ENCODE assay signal across 8 mouse cellular contexts in the genomic region with DNA sequence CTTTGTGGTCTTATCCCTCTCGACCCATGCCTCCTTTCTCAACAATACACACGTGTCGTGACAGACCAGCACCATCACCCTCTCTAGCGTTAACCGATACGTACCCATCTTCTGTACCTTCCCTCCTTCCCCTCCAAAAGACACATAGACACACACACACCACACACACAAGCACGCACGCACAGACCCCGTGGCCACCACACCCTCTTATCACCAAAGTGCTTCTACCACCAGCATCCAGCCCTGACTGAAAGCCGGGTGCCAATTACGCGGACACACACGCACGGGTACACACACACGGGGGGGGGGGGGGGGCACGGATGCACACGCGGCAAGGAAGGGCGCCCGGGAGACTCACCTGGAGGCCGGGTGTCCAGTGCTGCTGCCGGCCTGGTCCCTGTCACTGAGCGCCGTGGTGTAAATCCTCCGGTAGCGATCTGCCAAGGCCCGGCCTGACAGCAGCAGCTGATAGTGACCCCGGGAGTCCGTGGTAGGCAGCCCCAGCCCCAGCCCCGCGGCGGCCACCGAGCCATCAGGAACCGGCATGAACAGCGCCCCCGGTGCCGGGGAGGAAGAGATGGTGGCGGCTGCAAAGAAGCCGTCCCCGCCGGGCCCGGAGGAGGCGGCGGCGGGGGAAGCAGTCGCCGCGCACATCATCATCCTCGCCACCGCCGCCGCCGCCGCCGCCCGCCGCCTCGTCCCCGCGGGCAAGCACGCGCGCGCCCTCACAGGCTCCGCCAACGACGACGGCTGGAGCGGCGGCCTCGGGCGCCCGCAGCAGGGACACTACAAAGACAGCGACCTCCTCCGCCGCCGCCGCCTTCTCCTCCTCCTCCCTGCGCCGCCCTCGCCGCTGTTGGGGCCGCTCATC. TPM values are rescaled to one million over a fixed set of nuclear protein-coding genes. Genes with fewer than 3 reads are reported as not detected.
DNase-seq lines count a peak whose midpoint lies in the region; ATAC-seq and TF ChIP-seq lines count a peak whose summit lies in the region.

No protein-coding gene starts in this region.

- H3K4me2 ChIP-seq in intestine, embryonic 14.5 days (ENCODE audit: low read length): peak overlapping the region; percentile 83
- peak overlapping the region; percentile 72 for H3K4me2 ChIP-seq in limb, embryonic 11.5 days (ENCODE audit: low read depth, severe bottlenecking)
- H3K4me2 ChIP-seq in midbrain, embryonic 12.5 days (replicated peaks): peak overlapping the region; percentile 77

- peak; percentile 49 for ATAC-seq in intestine, embryonic 14.5 days (replicated peaks; ENCODE audit: low FRiP score, low TSS enrichment, low read depth)
- peak; percentile 36 for ATAC-seq in limb, embryonic 11.5 days (ENCODE audit: insufficient number of reproducible peaks, low FRiP score, low TSS enrichment, low read depth)
- peak; percentile 61 for ATAC-seq in midbrain, embryonic 12.5 days (ENCODE audit: low FRiP score, low read depth)

- H3K4me1 ChIP-seq in cerebellum, adult 2 months (ENCODE audit: control insufficient read depth, insufficient read depth, low read length): no peaks in the 10 kb centered on the region; the same call in 1 of the 2 replicates
- H3K4me1 ChIP-seq in intestine, embryonic 14.5 days (replicated peaks; ENCODE audit: control insufficient read depth, insufficient read depth, low read length): peaks cover 18% of the 10 kb centered on the region
- H3K4me1 ChIP-seq in limb, embryonic 11.5 days (ENCODE audit: control insufficient read depth, insufficient read depth, low read length): no peaks in the 10 kb centered on the region
- H3K4me1 ChIP-seq in midbrain, embryonic 12.5 days: peaks cover 21% of the 10 kb centered on the region

- no peaks in the 10 kb centered on the region for H3K36me3 ChIP-seq in intestine, embryonic 14.5 days (ENCODE audit: control insufficient read depth, insufficient read depth, low read length)
- H3K36me3 ChIP-seq in limb, embryonic 11.5 days (ENCODE audit: control insufficient read depth, insufficient read depth, low read length): no peaks in the 10 kb centered on the region
- H3K36me3 ChIP-seq in midbrain, embryonic 12.5 days: no peaks in the 10 kb centered on the region
- H3K36me3 ChIP-seq in splenic B cell, adult 2 months (ENCODE audit: control insufficient read depth, insufficient read depth, low read length, poor library complexity, severe bottlenecking): no peaks in the 10 kb centered on the region

- DNase-seq in retina, adult 2 months (ENCODE audit: low read depth, low spot score): peak; percentile 25
- DNase-seq in retina, postnatal 1 day: no peak
- peak in 1 of 2 experiments; percentile 75 for DNase-seq in cerebellum, adult 2 months
- peak; percentile 33 to 43 for DNase-seq in frontal cortex, postnatal 36 days (ENCODE audit: low spot score in 2 of 2)
- DNase-seq in intestine, embryonic 14.5 days (ENCODE audit: low spot score): peak; percentile 81
- peak; percentile 76 for DNase-seq in limb, embryonic 11.5 days (ENCODE audit: low spot score)
- DNase-seq in splenic B cell, adult 2 months (ENCODE audit: low read depth, low spot score): peak; percentile 67

- H3K9me3 ChIP-seq in intestine, embryonic 14.5 days (ENCODE audit: control insufficient read depth, low read length): no peaks in the 10 kb centered on the region
- no peaks in the 10 kb centered on the region for H3K9me3 ChIP-seq in limb, embryonic 11.5 days (ENCODE audit: control insufficient read depth, low read length)
- no peaks in the 10 kb centered on the region for H3K9me3 ChIP-seq in midbrain, embryonic 12.5 days

- H3K27me3 ChIP-seq in cerebellum, adult 2 months (ENCODE audit: control insufficient read depth, insufficient read depth, low read length): no peaks in the 10 kb centered on the region
- no peaks in the 10 kb centered on the region for H3K27me3 ChIP-seq in intestine, embryonic 14.5 days (replicated peaks; ENCODE audit: control insufficient read depth, insufficient read depth, low read length)
- no peaks in the 10 kb centered on the region for H3K27me3 ChIP-seq in limb, embryonic 11.5 days (ENCODE audit: control insufficient read depth, insufficient read depth, low read length)
- H3K27me3 ChIP-seq in midbrain, embryonic 12.5 days: no peaks in the 10 kb centered on the region
- H3K27me3 ChIP-seq in splenic B cell, adult 2 months (ENCODE audit: control insufficient read depth, insufficient read depth, low read length, poor library complexity, severe bottlenecking): no peaks in the 10 kb centered on the region

- no peak for TF ChIP-seq POLR2A in cerebellum, adult 2 months (IDR thresholded peaks at IDR 0.05; ENCODE audit: borderline replicate concordance, insufficient read depth, low read length)

- H3K27ac ChIP-seq in cerebellum, adult 2 months (ENCODE audit: insufficient read depth, low read length): peak overlapping the region; percentile 54; the same call in 1 of the 2 replicates
- peak overlapping the region; percentile 83 for H3K27ac ChIP-seq in intestine, embryonic 14.5 days (ENCODE audit: low read depth)
- H3K27ac ChIP-seq in limb, embryonic 11.5 days (replicated peaks; ENCODE audit: low read depth, low read length): peak overlapping the region; percentile 65; the same call in 1 of the 2 replicates
- H3K27ac ChIP-seq in midbrain, embryonic 12.5 days (replicated peaks): peak overlapping the region; percentile 97

- H3K9ac ChIP-seq in intestine, embryonic 14.5 days (ENCODE audit: low read length): peak overlapping the region; percentile 67
- H3K9ac ChIP-seq in limb, embryonic 11.5 days (ENCODE audit: low read length): peak overlapping the region; percentile 79
- peak overlapping the region; percentile 86 for H3K9ac ChIP-seq in midbrain, embryonic 12.5 days (replicated peaks)

- TF ChIP-seq CTCF in cerebellum, adult 2 months (IDR thresholded peaks at IDR 0.05; ENCODE audit: borderline replicate concordance, insufficient read depth, low read depth, low read length): no peak

- H3K4me3 ChIP-seq in cerebellum, adult 2 months (replicated peaks; ENCODE audit: insufficient read depth, low read depth, low read length): peak overlapping the region; percentile 67
- H3K4me3 ChIP-seq in intestine, embryonic 14.5 days (ENCODE audit: low read depth, low read length): peak overlapping the region; percentile 67
- peak overlapping the region; percentile 84 for H3K4me3 ChIP-seq in limb, embryonic 11.5 days (ENCODE audit: low read depth, low read length)
- peak overlapping the region; percentile 85 for H3K4me3 ChIP-seq in midbrain, embryonic 12.5 days

- WGBS in cerebellum, adult 2 months: 1% methylated on average over 67 of the region's 83 CpGs
- WGBS in intestine, embryonic 14.5 days: under 1% methylated on average over 62 of the region's 83 CpGs
- under 1% methylated on average over 48 of the region's 83 CpGs for WGBS in limb, embryonic 11.5 days
- under 1% methylated on average over 54 of the region's 83 CpGs for WGBS in midbrain, embryonic 12.5 days

RNA-seq across cellular contexts. Expression of gene Mycbp2, which starts 0.5 kb away (rescaled TPM):
- 146 and 147 TPM in 2 replicates for polyA plus RNA-seq in cerebellum, adult 2 months (2012; rRNA removed)
- polyA plus RNA-seq in intestine, embryonic 14.5 days (2014; fragmentation: Nextera tagmentation; extraction: Ambion mirVana): 31.2 and 31.5 TPM in 2 replicates
- polyA plus RNA-seq in limb, embryonic 11.5 days (2014; fragmentation: Nextera tagmentation; extraction: Ambion mirVana): 19.4 and 21.7 TPM in 2 replicates
- 34.4 and 37.1 TPM in 2 replicates for polyA plus RNA-seq in midbrain, embryonic 12.5 days (2016; fragmentation: Nextera tagmentation; extraction: Ambion mirVana)
